Mouse (Mus musculus): ENCODE data around the gene Parn. TPM values are rescaled to one million over a fixed set of nuclear protein-coding genes. Genes with fewer than 3 reads are reported as not detected.

Parn gene
- total and polyA plus RNA-seq, 3 experiments, result 12.1 to 36.6 (median 32.8) TPM

Other genes starting within 250 kb of the Parn start
- 10 to 100 TPM; 47.3 to 47.5 TPM for gene Bfar, start 3.7 kb upstream of the Parn start, total RNA-seq (2021)
- 18.1 and 24.3 TPM in 2 replicates for gene Bfar, start 3.7 kb upstream of the Parn start, polyA plus RNA-seq (2012; rRNA removed)
- gene 3110001I22Rik, start 3.8 kb upstream of the Parn start, total RNA-seq (2021), result 1 to 10 TPM; 5.7 to 7.6 TPM
- 0.32 and 0.59 TPM in 2 replicates for gene 3110001I22Rik, start 3.8 kb upstream of the Parn start, polyA plus RNA-seq (2012; rRNA removed)
- gene Pla2g10, start 62.8 kb upstream of the Parn start, total RNA-seq (2021), result not detected
- 0.11 TPM in 1 of 2 replicates, not detected in the other for gene Pla2g10, start 62.8 kb upstream of the Parn start, polyA plus RNA-seq (2012; rRNA removed)
- 10 to 100 TPM; 43.9 to 48.0 TPM for gene Rrn3, start 112.5 kb upstream of the Parn start, total RNA-seq (2021)
- 9.4 and 17.2 TPM in 2 replicates for gene Rrn3, start 112.5 kb upstream of the Parn start, polyA plus RNA-seq (2012; rRNA removed)
- gene Ntan1, start 150.7 kb upstream of the Parn start, total RNA-seq (2021), result 10 to 100 TPM; 54.7 to 61.5 TPM
- 37.4 and 38.2 TPM in 2 replicates for gene Ntan1, start 150.7 kb upstream of the Parn start, polyA plus RNA-seq (2012; rRNA removed)
- 100 to 1,000 TPM in 1 of 2 experiments, 10 to 100 TPM in 1; 81.1 to 107 TPM for gene Pdxdc1, start 235.0 kb upstream of the Parn start, total RNA-seq (2021)
- gene Pdxdc1, start 235.0 kb upstream of the Parn start, polyA plus RNA-seq (2012; rRNA removed), result 31.1 and 36.8 TPM in 2 replicates
- 10 to 100 TPM; 10.5 to 12.3 TPM for gene Mpv17l, start 235.0 kb upstream of the Parn start, total RNA-seq (2021)
- gene Mpv17l, start 235.0 kb upstream of the Parn start, polyA plus RNA-seq (2012; rRNA removed), result 7.2 and 7.5 TPM in 2 replicates